Mouse (Mus musculus): ENCODE measurements at regions not wholly inside any gene's neighbourhood (a gene's known extent, or its start where the extent isn't known, plus 50 kb on each side); places are given as distances from the start of the nearest gene placed in this dataset.

DNA sequence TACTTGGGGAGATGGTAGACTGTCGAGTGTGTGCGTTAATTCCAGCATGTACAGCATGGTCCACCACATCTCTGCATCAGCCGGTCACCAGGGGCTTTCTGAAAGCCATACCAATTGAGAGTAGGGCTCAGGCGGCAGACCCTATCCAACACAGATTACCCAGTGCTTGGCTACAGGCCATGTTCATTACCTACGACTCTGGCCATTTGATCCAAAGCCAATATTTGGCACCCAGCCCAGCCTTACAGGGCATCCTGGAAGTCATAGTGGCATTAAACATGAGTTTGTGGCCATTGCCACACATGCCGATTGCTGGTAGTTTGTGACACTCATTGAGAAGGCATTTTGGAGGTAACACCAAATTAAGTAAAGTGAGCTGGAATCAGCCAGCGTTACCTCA lies 111.8 kb upstream of the Rtl1 start:
- no peak for TF ChIP-seq POLR2A (IDR thresholded peaks at IDR 0.05; ENCODE audit: extremely low read depth, insufficient read depth, low read length)
- TF ChIP-seq CTCF (IDR thresholded peaks at IDR 0.05; ENCODE audit: extremely low read depth, insufficient read depth, low read length): no peak

Measured in cortical plate, adult 2 months (tissue).